Mouse (Mus musculus) cerebellum, postnatal 25 days (tissue): ENCODE data around the gene Gpr15.

Source experiments
- DNase-seq, 2 experiments: peaks; one replicate each; pipeline ENCODE4 v3.0.0; 2021; ENCODE audit warnings: mixed read lengths in 2 of 2

Gpr15 gene

GRCm38 (mm10) chr16:58701779-58702178 is 17.1 kb downstream of the Gpr15 start:
- no peak for DNase-seq

DNA sequence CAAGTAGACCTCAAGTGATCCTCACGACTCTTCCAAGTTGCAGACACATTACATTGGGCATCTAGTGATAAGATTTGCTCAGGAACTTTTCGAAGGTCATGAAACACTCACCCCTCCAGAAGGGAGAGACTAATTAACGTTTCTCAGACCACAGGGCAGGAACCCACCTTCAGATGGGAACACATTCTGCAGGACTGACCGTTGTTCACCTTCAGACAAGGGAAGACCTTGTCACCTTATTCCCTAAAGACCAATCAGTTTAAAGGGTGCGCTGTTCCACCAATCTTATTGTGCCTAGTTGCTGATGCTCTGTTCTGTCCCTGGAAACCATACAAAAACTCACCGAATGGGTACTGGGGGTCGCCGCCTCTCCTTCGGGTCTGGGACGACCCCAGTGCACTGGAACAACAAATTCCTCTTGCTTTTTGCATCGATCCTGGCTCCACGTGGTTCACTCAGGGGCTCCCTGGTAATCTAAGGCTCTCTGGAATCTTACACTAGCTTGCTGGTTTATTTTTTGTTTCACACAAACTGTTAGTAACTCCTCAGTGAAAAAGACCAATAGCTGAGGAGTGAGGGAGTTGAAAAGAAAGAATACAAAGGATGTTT is 17.9 kb downstream of the Gpr15 start:
- no peak for DNase-seq

- DNase-seq = no peak
Observed at GRCm38 (mm10) chr16:58700174-58700573, 18.7 kb downstream of the Gpr15 start.

DNA sequence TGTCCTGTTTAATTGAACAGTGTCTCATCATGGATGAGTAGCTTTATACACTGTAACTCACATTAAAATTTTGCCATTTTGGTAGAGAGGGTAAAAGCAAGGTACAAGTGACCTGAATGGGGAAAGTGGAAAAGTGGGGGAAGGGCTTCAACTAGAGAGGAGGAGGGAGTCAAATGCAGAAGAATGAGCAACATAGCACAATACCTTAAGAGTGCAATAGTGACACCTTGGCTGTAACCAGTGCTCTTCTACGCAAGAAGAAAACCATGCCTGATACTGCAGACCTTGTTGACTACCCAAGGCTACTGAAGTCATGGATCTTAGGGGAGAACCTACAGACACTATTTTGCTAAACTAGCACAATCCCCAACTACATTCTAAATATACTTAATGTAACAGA is 21.6 kb downstream of the Gpr15 start:
- DNase-seq = no peak

DNA sequence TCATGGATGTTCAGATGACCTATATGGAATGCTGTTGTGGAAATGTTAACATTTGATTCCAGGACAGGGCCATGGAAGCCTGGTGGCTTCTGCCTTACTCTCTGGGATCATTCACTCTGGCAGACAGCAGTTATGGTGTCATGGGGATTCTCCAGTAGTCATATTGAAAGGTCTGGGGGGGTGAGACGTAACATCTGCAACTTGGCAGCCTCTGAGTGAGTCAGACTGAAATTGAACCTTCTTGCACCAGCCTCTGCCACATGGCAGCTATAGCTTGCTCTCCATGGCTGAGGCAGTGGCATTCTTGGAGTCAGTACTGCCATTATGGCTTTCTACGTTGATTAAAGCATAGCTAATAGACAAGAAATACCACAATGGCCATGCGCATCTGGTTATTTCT is 22.1 kb downstream of the Gpr15 start:
- no peak for DNase-seq

GRCm38 (mm10) chr16:58694091-58694490 is 24.8 kb downstream of the Gpr15 start:
- no peak for DNase-seq

GRCm38 (mm10) chr16:58690322-58690732 is 28.5 kb downstream of the Gpr15 start:
- no peak for DNase-seq

GRCm38 (mm10) chr16:58689555-58690169 is 29.2 kb downstream of the Gpr15 start:
- DNase-seq = no peak

DNA sequence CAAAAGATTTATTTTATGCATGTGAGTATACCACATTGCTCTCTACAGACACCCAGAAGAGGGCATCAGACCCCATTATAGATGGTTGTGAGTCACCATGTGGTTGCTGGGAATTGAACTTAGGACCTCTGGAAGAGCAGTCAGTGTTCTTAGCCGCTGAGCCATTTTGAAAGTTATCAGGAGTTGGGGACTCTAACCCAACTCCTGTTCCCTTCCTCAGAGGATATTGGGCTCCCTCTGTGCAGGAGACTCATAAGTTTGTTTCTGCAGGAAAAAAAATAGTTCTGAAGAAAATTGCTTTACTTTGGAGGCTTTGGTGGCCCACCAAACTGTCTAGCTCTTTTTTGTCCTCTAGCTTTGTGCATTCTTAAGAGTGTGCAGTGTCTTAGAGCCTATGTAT is 30.3 kb downstream of the Gpr15 start:
- no peak for DNase-seq

GRCm38 (mm10) chr16:58685548-58686537 is 33.0 kb downstream of the Gpr15 start:
- DNase-seq = no peak

GRCm38 (mm10) chr16:58684537-58684936 is 34.3 kb downstream of the Gpr15 start:
- DNase-seq = no peak

- no peak for DNase-seq
Observed at GRCm38 (mm10) chr16:58683911-58684310, 35.0 kb downstream of the Gpr15 start.

- no peak for DNase-seq
Observed at GRCm38 (mm10) chr16:58682870-58683269, 36.0 kb downstream of the Gpr15 start.

GRCm38 (mm10) chr16:58682046-58682445 is 36.8 kb downstream of the Gpr15 start:
- no peak for DNase-seq

DNA sequence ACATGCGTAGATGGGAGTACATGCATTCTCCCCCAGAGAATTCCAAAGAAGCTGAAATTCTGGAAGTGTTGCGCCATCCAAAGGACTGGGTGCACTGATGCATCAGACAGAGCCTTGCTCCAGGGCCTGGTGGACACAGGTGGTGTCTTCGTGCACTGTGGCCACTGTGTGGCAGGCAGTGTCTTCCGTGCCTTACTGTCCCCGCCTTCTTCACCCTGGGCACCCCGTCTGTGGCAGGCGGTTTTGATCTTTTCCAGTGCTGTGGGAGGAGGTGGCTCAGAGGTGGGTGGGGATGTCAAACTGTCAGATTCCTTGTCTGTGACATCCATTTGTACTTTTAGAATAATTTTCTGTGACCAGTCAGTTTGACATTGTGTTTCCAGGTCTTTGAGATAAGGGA is 40.2 kb downstream of the Gpr15 start:
- no peak for DNase-seq

GRCm38 (mm10) chr16:58677491-58677890 is 41.4 kb downstream of the Gpr15 start:
- no peak for DNase-seq

DNA sequence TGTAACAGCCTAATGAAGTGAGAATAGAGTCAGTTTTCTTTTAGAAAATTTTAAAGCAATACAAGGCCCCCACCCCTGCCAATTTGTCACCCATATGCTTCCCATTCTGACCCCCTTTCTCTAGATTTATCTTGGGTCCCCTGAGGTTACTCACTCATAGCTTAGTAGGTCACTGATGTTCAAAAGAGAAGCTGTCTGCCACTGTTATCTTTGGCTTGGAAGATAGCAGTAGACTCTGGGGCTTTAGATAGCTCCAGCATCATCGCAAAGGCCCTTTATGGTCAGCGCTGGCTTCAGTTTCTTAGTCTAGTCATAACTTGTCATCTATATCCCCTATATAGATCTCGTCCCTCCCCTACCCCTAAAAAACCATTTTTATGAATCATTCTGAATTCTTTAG is 42.2 kb downstream of the Gpr15 start:
- no peak for DNase-seq

GRCm38 (mm10) chr16:58676156-58676555 is 42.7 kb downstream of the Gpr15 start:
- no peak for DNase-seq

DNA sequence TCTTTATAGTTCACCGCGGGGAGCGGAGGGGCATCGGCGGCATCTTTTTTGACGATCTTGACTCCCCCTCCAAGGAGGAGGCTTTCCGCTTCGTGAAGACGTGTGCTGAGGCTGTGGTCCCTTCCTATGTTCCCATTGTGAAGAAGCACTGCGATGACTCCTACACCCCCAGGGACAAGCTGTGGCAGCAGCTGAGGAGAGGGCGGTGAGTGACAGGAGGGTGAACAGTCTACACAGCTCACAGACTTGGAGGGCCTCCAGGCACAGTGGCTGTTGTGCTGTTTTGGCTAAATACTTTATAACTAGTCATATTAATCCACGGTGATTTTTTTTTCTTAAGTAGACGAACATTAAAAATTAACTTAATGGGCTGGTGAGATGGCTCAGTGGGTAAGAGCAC is 43.6 kb downstream of the Gpr15 start:
- no peak for DNase-seq

GRCm38 (mm10) chr16:58673811-58674410 is 45.0 kb downstream of the Gpr15 start:
- no peak for DNase-seq

DNA sequence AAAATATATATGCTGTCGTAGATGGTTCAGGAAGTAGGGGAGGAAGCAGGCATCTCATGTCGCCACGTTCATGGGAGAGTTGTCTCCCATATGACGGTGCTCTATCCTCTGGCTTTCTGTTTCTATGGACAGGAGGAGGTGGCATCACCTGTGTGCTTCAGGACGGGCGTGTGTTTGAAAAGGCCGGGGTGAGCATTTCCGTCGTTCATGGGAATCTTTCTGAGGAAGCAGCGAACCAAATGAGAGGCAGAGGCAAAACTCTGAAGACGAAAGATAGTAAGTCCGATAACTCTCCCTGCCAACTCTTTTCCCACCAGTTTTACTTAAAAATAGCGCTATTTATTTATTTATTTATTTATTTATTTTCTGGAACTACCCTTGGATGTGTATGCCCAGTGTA is 46.5 kb downstream of the Gpr15 start:
- DNase-seq = no peak

DNA sequence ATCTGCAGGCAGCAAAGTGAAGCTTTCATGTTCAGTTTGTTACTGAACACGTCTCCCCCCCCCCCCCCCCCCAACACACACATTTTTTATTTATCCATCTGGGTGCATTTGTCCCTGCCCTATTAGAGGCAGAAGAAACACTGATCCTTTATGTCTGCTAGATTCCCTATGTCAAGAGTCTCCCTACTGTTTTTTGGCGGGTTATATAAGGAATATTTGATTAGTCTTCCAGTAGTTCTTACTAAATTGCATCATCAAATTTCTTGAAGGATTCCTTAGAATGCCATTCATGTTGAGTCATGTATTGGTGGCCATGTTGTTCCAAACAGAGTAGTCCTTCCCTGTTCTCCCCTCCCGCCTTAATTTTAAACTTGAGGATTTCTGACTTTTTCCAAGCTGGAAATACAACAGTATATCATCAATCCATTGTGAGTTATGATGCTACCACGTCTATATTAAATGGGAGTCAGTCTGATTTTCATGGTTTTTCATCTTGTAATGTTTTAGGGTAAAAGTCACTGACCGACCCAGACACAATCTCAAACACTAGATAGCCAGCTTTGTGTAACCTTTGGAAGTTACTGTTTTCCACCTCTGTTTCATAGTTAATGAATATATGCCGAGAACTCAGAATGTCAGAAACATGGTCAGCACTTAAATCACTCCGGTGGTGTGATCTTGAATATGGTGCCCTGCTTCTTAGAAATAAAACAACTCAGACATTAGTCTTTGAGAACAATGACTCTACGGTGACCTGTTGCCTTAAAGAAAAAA is 47.5 kb downstream of the Gpr15 start:
- DNase-seq = no peak

DNA sequence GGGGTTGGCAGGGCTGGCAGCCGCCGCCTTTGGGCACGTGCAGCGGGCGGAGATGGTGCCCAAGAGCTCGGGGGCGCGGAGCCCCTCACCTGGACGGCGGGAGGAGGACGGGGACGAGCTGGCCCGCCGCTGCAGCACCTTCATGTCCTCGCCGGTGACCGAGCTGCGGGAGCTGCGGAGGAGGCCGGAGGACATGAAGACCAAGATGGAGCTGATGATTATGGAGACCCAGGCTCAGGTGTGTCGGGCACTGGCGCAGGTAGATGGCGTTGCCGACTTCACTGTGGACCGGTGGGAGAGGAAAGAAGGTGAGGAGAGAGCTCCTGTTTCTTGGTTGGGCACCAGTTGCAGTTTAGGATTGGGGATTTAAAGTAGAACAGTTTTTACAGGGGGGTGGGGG is 48.2 kb downstream of the Gpr15 start:
- no peak for DNase-seq
